In genomic region chr13:28759026-28759425, GRCm38 (mm10) we compare ENCODE assay signal across 14 mouse cellular contexts.
A peak's percentile ranks its signal among the peaks of the same experiment; 100 is the strongest.
DNase-seq lines count a peak whose midpoint lies in the region; ATAC-seq and TF ChIP-seq lines count a peak whose summit lies in the region.
"Had no signal": no experiment of that assay in that cellular context is flagged by ENCODE, and none has a peak within 500 bp of the region (broad histone marks: within the 10 kb centered on the region; RNA-seq: fewer than 3 reads in every experiment).

No protein-coding gene starts in this region.

- no peak overlapping the region for H3K4me2 ChIP-seq in lung, embryonic 15.5 days
- H3K4me2 ChIP-seq in embryonic facial prominence, embryonic 15.5 days (replicated peaks), result no peak overlapping the region
- no peak overlapping the region for H3K4me2 ChIP-seq in limb, embryonic 15.5 days

- no peak for ATAC-seq in lung, embryonic 15.5 days (ENCODE audit: borderline replicate concordance, extremely low read depth, low FRiP score, low TSS enrichment)
- no peak for ATAC-seq in embryonic facial prominence, embryonic 15.5 days (ENCODE audit: insufficient number of reproducible peaks, low FRiP score, low TSS enrichment, low read depth)
- no peak for ATAC-seq in limb, embryonic 15.5 days (ENCODE audit: insufficient number of reproducible peaks, low FRiP score, low TSS enrichment, low read depth)

- no peak for DNase-seq in heart, embryonic 10.5 days (ENCODE audit: low spot score)
- no peak for DNase-seq in heart, adult 18-20 months
- no peak for DNase-seq in lung, adult 2 months
- DNase-seq in adrenal gland, postnatal 14 days, result no peak
- DNase-seq in T-cell, adult 2 months (ENCODE audit: low spot score), result no peak
- DNase-seq: adrenal gland, postnatal 25 days; cerebellum, adult 11 months; liver, embryonic 13.5 days had no signal

- H3K9me3 ChIP-seq in heart, embryonic 10.5 days, result no peaks in the 10 kb centered on the region
- H3K9me3 ChIP-seq in lung, embryonic 15.5 days, result no peaks in the 10 kb centered on the region
- H3K9me3 ChIP-seq in embryonic facial prominence, embryonic 15.5 days (replicated peaks), result no peaks in the 10 kb centered on the region
- no peaks in the 10 kb centered on the region for H3K9me3 ChIP-seq in limb, embryonic 15.5 days
- H3K9me3 ChIP-seq: hindbrain, embryonic 13.5 days; liver, embryonic 13.5 days; neural tube, embryonic 15.5 days had no signal

- H3K27me3 ChIP-seq in heart, embryonic 10.5 days (ENCODE audit: insufficient read depth, poor library complexity, severe bottlenecking), result no peaks in the 10 kb centered on the region
- no peaks in the 10 kb centered on the region for H3K27me3 ChIP-seq in lung, embryonic 15.5 days
- no peaks in the 10 kb centered on the region for H3K27me3 ChIP-seq in embryonic facial prominence, embryonic 15.5 days
- no peaks in the 10 kb centered on the region for H3K27me3 ChIP-seq in limb, embryonic 15.5 days
- H3K27me3 ChIP-seq: hindbrain, embryonic 13.5 days; liver, embryonic 13.5 days; neural tube, embryonic 15.5 days had no signal

- H3K4me3 ChIP-seq in heart, embryonic 10.5 days, result no peak overlapping the region
- H3K4me3 ChIP-seq in lung, embryonic 15.5 days, result no peak overlapping the region
- H3K4me3 ChIP-seq in lung, adult 2 months (replicated peaks; ENCODE audit: extremely low read depth, low read depth, low read length), result no peak overlapping the region
- no peak overlapping the region for H3K4me3 ChIP-seq in embryonic facial prominence, embryonic 15.5 days (replicated peaks)
- no peak overlapping the region for H3K4me3 ChIP-seq in limb, embryonic 15.5 days
- H3K4me3 ChIP-seq: erythroblast, embryonic 14.5 days; liver, embryonic 13.5 days had no signal

- 62% methylated on average over 3 of the region's 3 CpGs for WGBS in heart, embryonic 10.5 days
- 17% methylated on average over 3 of the region's 3 CpGs for WGBS in lung, embryonic 15.5 days
- WGBS in lung, adult 2 months, result 49% methylated on average over 3 of the region's 3 CpGs
- 18% methylated on average over 3 of the region's 3 CpGs for WGBS in embryonic facial prominence, embryonic 15.5 days
- WGBS in limb, embryonic 15.5 days, result 23% methylated on average over 3 of the region's 3 CpGs

- H3K36me3 ChIP-seq in heart, embryonic 10.5 days, result no peaks in the 10 kb centered on the region
- H3K36me3 ChIP-seq in lung, embryonic 15.5 days, result no peaks in the 10 kb centered on the region
- H3K36me3 ChIP-seq in embryonic facial prominence, embryonic 15.5 days, result no peaks in the 10 kb centered on the region
- no peaks in the 10 kb centered on the region for H3K36me3 ChIP-seq in limb, embryonic 15.5 days
- H3K36me3 ChIP-seq: hindbrain, embryonic 13.5 days; liver, embryonic 13.5 days; neural tube, embryonic 15.5 days had no signal

- peak overlapping the region; percentile 88 for H3K27ac ChIP-seq in heart, embryonic 10.5 days
- H3K27ac ChIP-seq in lung, embryonic 15.5 days, result peak overlapping the region; percentile 97
- H3K27ac ChIP-seq in embryonic facial prominence, embryonic 15.5 days (replicated peaks), result peak overlapping the region; percentile 89
- peak overlapping the region; percentile 95 for H3K27ac ChIP-seq in limb, embryonic 15.5 days

- peaks cover 37% of the 10 kb centered on the region for H3K4me1 ChIP-seq in heart, embryonic 10.5 days
- peaks cover 52% of the 10 kb centered on the region for H3K4me1 ChIP-seq in lung, embryonic 15.5 days
- peaks cover 6% of the 10 kb centered on the region; the same call in 1 of the 2 replicates for H3K4me1 ChIP-seq in lung, adult 2 months (ENCODE audit: control insufficient read depth, insufficient read depth, low read length)
- peaks cover 37% of the 10 kb centered on the region for H3K4me1 ChIP-seq in embryonic facial prominence, embryonic 15.5 days
- peaks cover 33% of the 10 kb centered on the region for H3K4me1 ChIP-seq in limb, embryonic 15.5 days

- no peak for TF ChIP-seq CTCF in lung, adult 2 months (IDR thresholded peaks at IDR 0.05; ENCODE audit: insufficient read depth, low read length)

- no peak for TF ChIP-seq POLR2A in lung, adult 2 months (IDR thresholded peaks at IDR 0.05; ENCODE audit: borderline replicate concordance, extremely low read depth, low read depth, low read length)

- H3K9ac ChIP-seq in lung, embryonic 15.5 days, result no peak overlapping the region
- no peak overlapping the region for H3K9ac ChIP-seq in embryonic facial prominence, embryonic 15.5 days
- H3K9ac ChIP-seq in limb, embryonic 15.5 days, result no peak overlapping the region
- H3K9ac ChIP-seq: liver, embryonic 13.5 days; neural tube, embryonic 15.5 days had no signal
